Mouse (Mus musculus) forebrain, embryonic 10.5 days (tissue): Measurements from ENCODE around the gene Pik3cd. TPM values are rescaled to one million over a fixed set of nuclear protein-coding genes. Genes with fewer than 3 reads are reported as not detected.

Experiments
- DNase-seq: peaks from one replicate; pipeline ENCODE4 v3.0.0-alpha.2; 2017; ENCODE audit warnings: low spot score; ENCODE audit errors: extremely low spot score
- H3K27ac ChIP-seq: fragments of 300-500 bp; sonication (generic); 2 replicates; pipeline ENCODE4 v1.5.1; 2016; ENCODE audit warnings: mild to moderate bottlenecking
- H3K27me3 ChIP-seq: fragments of 300-500 bp; sonication (generic); 2 replicates; pipeline ENCODE4 v1.6.1; 2016; ENCODE audit warnings: mild to moderate bottlenecking; ENCODE audit not compliant: poor library complexity, severe bottlenecking
- H3K36me3 ChIP-seq: fragments of 300-500 bp; sonication (generic); replicated peaks from 2 replicates; pipeline ENCODE4 v1.6.1; 2016; ENCODE audit warnings: mild to moderate bottlenecking, moderate library complexity
- H3K4me1 ChIP-seq: fragments of 300-500 bp; sonication (generic); 2 replicates; pipeline ENCODE4 v1.6.1; 2016
- H3K4me3 ChIP-seq: fragments of 300-500 bp; sonication (generic); 2 replicates; pipeline ENCODE4 v1.5.1; 2016; ENCODE audit warnings: mild to moderate bottlenecking, moderate library complexity
- H3K9me3 ChIP-seq: fragments of 300-500 bp; sonication (generic); 2 replicates; pipeline ENCODE4 v1.6.1; 2016; ENCODE audit warnings: mild to moderate bottlenecking, moderate library complexity
- WGBS: fragments of 180-500 bp; shearing (Covaris S2); methylation state at CpG from one replicate; pipeline ENCODE4 v1.1.7; 2016; 5-methylcytosine and 5-hydroxymethylcytosine counted together
- polyA plus RNA-seq: library from polyadenylated mRNA; unstranded; fragments of >200 nt; fragmentation: Nextera tagmentation; extraction: Ambion mirVana; gene quantifications from 2 replicates; pipeline ENCODE4 v1.2.1, GENCODE M21; 2016

The Pik3cd gene
- polyA plus RNA-seq, 1 experiment from 2014 or later, result 4.6 TPM

DNA sequence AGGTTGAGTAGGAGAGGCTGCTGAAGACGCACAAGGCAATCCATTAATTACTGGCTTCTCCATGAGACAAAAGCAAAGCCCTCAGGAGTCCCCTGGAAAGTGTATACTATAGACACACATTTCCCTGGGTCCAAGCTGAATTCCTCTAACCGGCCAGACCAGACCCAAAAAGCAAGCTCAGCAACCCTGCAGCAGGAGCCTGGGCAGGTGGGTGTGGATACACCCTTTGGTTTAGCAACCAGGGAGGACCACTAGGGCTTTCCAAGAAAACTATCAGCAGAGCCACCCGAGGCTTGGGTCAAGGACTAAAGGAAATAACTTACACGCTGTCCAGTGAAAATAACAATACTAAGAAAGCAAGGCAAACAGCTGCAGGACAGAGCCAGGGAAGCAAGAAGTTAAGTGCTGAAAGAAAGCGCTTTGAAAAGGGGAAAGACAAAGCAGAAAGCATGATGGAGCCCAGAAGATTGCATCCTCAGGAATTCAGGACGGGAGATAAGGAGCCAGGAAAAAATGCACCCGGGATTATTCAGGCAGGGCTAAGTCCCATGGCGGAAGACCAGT lies 27.5 kb downstream of the Pik3cd start:
- Histone ChIP-seq H3K9me3 (peaks cover 4% of the 10 kb centered on the region; the same call in 1 of the 2 replicates), H3K27ac (peak overlapping the region; percentile 77; the same call in 1 of the 2 replicates), H3K27me3 (peaks cover 41% of the 10 kb centered on the region), H3K36me3 (no peaks in the 10 kb centered on the region; the same call in 1 of the 2 replicates), H3K4me1 (peaks cover 20% of the 10 kb centered on the region), H3K4me3 (peak overlapping the region; percentile 73)
- no peak for DNase-seq
- WGBS, result 11% methylated on average over 8 of the region's 8 CpGs

DNA sequence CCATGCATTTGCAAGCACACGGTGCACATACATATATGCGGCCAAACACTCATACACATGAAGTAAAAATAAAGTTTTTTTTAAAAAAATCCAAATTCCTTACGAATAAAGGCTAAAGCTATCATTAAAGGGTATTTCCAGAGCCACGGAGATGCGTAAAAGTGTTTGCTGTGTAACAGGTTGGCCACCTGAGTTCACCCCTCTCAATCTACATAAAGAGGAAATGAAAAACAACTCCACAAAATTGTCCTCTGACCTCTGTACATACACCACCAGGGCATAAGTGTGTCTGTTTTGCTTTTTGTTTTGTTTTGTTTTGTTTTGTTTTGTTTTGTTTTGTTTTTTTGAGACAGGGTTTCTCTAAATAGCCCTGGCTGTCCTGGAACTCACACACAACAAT lies 29.6 kb downstream of the Pik3cd start:
- peaks cover 4% of the 10 kb centered on the region; the same call in 1 of the 2 replicates for H3K9me3 ChIP-seq
- peaks cover 41% of the 10 kb centered on the region for H3K27me3 ChIP-seq
- DNase-seq, result no peak
- peaks cover 20% of the 10 kb centered on the region for H3K4me1 ChIP-seq
- H3K36me3 ChIP-seq, result no peaks in the 10 kb centered on the region; the same call in 1 of the 2 replicates
- H3K4me3 ChIP-seq, result no peak overlapping the region
- 93% methylated on average over 5 of the region's 5 CpGs for WGBS
- no peak overlapping the region for H3K27ac ChIP-seq

DNA sequence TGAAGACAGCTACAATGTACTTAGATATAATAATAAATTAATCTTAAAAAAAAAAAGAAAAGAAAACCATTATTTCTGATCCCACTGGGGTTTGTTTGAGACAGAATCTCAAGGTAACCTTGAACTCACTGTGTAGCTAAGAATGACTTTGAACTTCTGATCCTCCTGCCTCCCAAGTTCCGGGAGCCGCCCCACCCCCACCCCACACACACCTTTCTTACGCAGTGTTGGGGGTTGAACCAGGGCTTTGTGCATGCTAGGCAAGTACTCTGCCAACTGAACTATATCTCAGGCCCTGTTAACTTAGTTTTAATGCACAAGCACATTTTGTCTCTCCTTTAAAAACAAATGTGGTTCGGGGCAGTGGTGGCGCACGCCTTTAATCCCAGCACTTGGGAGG lies 31.2 kb downstream of the Pik3cd start:
- H3K4me3 ChIP-seq, result no peak overlapping the region
- peaks cover 4% of the 10 kb centered on the region; the same call in 1 of the 2 replicates for H3K9me3 ChIP-seq
- peaks cover 32% of the 10 kb centered on the region for H3K27me3 ChIP-seq
- no peak for DNase-seq
- WGBS, result 97% methylated on average over 6 of the region's 6 CpGs
- peaks cover 16% of the 10 kb centered on the region for H3K4me1 ChIP-seq
- H3K36me3 ChIP-seq, result no peaks in the 10 kb centered on the region; the same call in 1 of the 2 replicates
- no peak overlapping the region for H3K27ac ChIP-seq

DNA sequence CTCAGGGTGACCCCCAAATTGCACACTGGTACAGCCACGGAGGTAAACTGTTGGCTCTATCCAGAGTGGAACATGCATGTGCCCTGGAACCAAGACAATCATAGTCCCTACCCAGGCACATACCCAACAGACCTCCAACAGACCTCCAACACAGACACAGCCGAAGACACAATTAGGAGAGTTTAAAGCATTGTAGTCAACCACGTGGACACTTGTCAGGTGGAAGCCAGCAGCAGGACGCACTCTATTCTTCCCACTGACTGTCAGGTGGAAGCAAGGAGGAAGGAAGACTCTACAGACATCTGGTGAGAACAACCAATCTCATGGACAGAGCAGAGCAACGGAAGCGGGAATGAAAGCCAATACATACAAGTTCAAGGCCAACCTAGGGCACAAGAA lies 36.7 kb downstream of the Pik3cd start:
- H3K27me3 ChIP-seq, result no peaks in the 10 kb centered on the region

DNA sequence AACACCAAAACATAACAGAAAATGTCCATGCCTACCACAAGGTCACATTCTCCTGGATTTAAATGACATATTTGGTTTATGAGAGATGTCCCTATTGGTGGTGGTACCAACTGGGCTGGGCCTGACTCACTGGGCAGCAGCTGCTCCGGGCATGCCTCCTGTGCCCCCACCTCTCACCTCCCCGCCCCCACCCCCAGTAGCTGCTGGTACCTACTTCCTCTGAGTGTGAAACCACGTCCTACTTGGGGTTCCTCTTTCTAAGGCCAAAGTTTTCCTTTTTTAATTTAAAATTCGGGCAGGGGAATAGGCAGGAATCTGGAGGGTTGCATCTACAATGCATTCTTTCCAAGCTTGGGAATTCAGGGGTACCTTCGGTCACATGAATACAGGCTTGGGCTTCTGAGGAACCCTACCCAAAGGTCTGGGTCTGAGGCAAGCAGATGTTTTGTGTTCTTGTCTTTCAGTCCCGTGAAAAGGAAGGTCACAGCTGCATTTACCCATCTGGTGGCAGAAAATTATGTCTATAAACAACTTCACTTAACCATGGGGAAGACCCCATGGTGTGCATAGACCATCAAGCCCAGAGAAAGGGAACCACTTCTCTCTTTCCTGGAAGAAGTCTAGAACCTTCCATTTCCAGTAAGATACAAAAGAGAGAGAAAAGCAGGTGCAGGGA lies 37.2 kb downstream of the Pik3cd start:
- 82% methylated on average over 6 of the region's 6 CpGs for WGBS
- DNase-seq, result no peak

More for the DNA sequence above, 36.7 kb downstream of the Pik3cd start:
- Histone ChIP-seq H3K36me3 (no peaks in the 10 kb centered on the region), H3K4me3 (no peak overlapping the region), H3K9me3 (no peaks in the 10 kb centered on the region), H3K27ac (no peak overlapping the region), H3K4me1 (no peaks in the 10 kb centered on the region)
- 92% methylated on average over 6 of the region's 6 CpGs for WGBS
- DNase-seq, result no peak

DNA sequence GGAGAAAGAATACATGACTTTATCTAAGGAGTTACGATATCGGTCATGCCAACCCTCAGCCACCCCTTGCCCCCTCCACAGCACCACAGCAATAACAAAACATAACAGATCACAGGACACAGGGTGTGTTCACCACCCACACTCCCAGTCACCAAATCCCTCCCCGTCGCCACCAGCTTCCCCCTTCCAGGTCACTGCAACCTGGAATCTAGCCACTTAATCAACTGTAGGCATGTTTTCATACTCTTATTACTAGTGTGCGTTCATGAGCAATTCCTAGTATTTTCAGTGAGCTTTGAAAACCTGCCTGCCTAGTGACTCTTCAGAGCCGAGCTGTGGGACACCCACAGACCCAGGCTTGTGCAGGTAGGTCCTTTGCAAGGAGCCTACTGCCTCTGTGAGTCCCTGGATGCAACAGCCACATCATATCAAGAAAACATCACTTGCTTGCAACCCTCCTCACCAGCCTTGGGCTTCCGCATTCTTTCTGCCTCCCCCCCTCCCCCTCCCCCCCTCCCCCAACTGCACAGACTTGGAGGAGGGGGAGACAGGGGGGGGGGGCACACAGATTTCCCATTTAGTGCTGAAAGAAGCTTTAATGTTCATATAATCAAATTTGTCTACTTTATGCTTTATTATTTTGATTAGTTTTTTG lies 38.4 kb downstream of the Pik3cd start:
- Histone ChIP-seq H3K36me3 (no peaks in the 10 kb centered on the region), H3K4me1 (peaks cover 7% of the 10 kb centered on the region; the same call in 1 of the 2 replicates)
- 93% methylated on average over 7 of the region's 7 CpGs for WGBS

More for the DNA sequence above, 37.2 kb downstream of the Pik3cd start:
- no peaks in the 10 kb centered on the region for H3K36me3 ChIP-seq
- H3K4me1 ChIP-seq, result peaks cover under 1% of the 10 kb centered on the region; the same call in 1 of the 2 replicates
- no peak overlapping the region for H3K4me3 ChIP-seq
- no peaks in the 10 kb centered on the region for H3K9me3 ChIP-seq
- no peaks in the 10 kb centered on the region for H3K27me3 ChIP-seq
- H3K27ac ChIP-seq, result no peak overlapping the region

DNA sequence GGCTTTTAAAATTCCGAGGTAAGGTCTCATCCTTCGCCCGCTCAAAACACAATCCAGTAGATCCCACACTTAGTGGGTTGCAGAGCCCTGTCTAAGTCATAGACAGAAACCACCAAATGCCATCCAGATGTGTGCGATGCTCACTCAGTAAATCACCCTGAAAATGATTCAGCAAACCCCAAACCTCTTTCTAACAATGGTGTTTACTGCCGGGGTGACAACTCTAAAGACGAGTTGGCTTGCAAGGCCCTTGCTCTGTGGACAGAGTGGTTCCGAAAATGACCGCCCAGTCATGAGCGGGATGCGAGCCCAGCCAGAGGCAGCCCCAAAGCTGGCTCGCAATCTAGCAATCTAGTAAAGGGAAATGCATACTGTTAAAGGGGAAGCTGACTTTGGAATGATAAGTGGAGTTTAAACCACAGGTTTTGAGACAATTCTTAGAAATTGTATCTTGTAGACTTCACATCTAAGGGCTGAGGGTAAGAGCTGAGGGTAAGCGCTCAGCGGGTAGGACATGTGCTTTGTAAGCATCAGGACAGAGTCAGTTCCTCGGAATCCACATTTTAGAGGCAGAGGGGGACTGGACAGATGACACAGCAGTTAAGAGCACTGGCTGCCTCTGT lies 40.3 kb downstream of the Pik3cd start:
- no peak for DNase-seq
- Histone ChIP-seq H3K27ac (no peak overlapping the region), H3K9me3 (no peaks in the 10 kb centered on the region), H3K4me3 (no peak overlapping the region), H3K4me1 (peaks cover 7% of the 10 kb centered on the region; the same call in 1 of the 2 replicates), H3K36me3 (no peaks in the 10 kb centered on the region), H3K27me3 (no peaks in the 10 kb centered on the region)
- WGBS, result 91% methylated on average over 14 of the region's 14 CpGs

More for the DNA sequence above, 38.4 kb downstream of the Pik3cd start:
- Histone ChIP-seq H3K27me3 (no peaks in the 10 kb centered on the region), H3K9me3 (no peaks in the 10 kb centered on the region), H3K4me3 (no peak overlapping the region), H3K27ac (no peak overlapping the region)
- DNase-seq, result no peak

DNA sequence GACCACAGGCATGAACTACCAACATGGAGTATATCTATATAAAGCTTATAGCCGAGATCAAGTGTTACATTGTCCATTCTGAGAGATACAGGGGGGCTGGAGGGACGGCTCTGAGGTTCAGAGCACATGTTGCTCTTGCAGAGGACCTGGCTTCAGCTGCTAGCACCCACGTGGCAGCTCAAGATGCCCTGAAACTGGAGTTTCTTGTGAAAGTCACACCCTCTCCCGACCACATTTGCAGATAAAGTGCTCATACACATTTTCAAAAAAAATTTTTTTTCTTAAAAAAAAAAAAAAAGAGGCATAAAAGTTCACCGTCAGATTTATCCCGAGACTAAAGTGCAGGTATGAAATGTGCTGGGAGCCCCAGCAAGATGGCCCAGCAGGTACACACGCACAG lies 41.8 kb downstream of the Pik3cd start:
- Histone ChIP-seq H3K36me3 (no peaks in the 10 kb centered on the region), H3K27me3 (no peaks in the 10 kb centered on the region), H3K4me1 (peaks cover 7% of the 10 kb centered on the region; the same call in 1 of the 2 replicates), H3K4me3 (no peak overlapping the region), H3K27ac (no peak overlapping the region), H3K9me3 (no peaks in the 10 kb centered on the region)
- 90% methylated on average over 7 of the region's 7 CpGs for WGBS
- DNase-seq, result no peak

DNA sequence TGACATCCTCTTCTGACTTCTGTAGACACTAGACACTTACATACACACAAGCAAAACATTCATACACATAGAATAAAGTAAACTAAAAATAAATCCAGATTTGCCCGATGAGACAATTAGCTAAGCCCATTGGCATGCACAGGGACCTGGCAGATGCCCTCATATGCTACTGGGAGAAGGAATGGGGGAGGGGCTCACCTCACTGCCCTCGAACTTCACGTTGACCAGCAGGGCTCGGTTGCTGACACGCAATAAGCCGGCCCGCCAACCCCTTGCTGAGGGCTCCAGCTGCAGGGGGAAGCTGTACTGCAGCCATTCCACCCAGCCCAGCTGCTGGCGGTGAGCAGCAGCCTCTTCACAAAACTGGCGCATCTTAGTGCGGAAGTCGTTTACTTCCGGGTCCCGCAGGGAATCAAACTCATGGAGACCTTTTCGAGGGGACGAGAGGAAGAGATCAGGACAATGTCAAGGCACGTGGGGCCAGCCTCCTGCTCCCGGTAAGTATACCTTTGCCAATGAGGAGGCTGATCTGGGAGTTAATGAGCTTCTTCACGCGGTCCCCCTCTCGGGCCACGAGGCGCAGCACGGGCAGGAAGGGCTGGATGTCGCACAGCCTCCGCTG lies 42.8 kb downstream of the Pik3cd start:
- no peaks in the 10 kb centered on the region for H3K27me3 ChIP-seq
- no peak overlapping the region for H3K4me3 ChIP-seq
- no peak for DNase-seq
- 76% methylated on average over 25 of the region's 25 CpGs for WGBS
- no peaks in the 10 kb centered on the region for H3K9me3 ChIP-seq
- H3K4me1 ChIP-seq, result peaks cover 7% of the 10 kb centered on the region; the same call in 1 of the 2 replicates
- no peak overlapping the region for H3K27ac ChIP-seq
- no peaks in the 10 kb centered on the region for H3K36me3 ChIP-seq

DNA sequence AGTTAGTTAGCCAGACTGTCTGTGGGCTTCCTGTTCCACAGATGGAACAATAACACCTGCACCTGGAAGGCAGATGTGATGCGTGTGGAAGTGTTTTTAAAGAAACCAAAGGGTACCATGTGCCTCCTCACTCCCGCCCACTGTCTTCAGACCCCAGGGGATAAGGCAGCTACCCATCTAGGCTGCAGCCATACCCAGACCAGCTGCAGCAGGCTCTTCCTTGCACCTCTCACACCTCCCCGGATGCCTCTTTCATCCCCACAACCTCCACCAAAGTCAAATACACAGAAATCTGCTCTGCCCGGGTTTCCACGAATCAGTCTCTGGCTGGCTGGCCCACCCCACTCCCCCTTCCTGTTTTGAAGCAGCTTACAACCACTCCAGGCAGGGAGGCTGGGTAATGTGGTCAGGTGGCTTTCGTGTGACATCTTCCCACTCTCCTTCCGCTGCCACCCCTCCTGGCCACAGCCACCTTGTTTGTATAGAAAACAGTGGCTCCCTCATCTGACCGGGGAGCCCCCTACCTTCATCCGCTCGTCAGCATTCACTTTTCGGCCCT lies 44.4 kb downstream of the Pik3cd start:
- H3K4me3 ChIP-seq, result no peak overlapping the region
- no peaks in the 10 kb centered on the region for H3K9me3 ChIP-seq
- H3K27ac ChIP-seq, result no peak overlapping the region
- H3K36me3 ChIP-seq, result peaks cover 13% of the 10 kb centered on the region
- DNase-seq, result no peak
- H3K27me3 ChIP-seq, result no peaks in the 10 kb centered on the region
- WGBS, result 84% methylated on average over 11 of the region's 11 CpGs
- peaks cover 7% of the 10 kb centered on the region; the same call in 1 of the 2 replicates for H3K4me1 ChIP-seq

DNA sequence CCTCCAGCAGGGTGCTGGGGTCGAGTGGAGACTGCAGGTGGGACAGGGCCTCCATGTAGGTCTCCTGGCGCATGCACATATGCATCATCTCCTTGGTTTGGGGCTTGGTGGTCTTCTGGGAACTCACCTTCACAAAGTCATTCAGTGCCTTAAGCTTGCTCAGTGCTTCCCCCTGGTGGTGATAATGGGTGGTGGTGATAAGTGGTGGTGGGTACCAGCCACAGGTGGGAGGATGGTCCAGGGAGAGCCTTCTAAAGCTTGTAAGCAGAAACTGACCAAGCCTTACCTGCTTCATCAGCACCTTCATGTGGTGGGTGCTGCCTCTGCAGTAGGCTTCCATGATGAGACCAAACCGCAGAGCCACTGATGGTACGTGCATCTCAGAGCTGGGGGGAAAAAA lies 48.1 kb downstream of the Pik3cd start:
- 85% methylated on average over 4 of the region's 4 CpGs for WGBS
- H3K9me3 ChIP-seq, result no peaks in the 10 kb centered on the region
- H3K36me3 ChIP-seq, result peaks cover 50% of the 10 kb centered on the region
- no peaks in the 10 kb centered on the region for H3K4me1 ChIP-seq
- H3K4me3 ChIP-seq, result no peak overlapping the region
- no peaks in the 10 kb centered on the region for H3K27me3 ChIP-seq
- no peak for DNase-seq
- H3K27ac ChIP-seq, result no peak overlapping the region
